Mouse (Mus musculus): ENCODE measurements around the gene Zfp704. TPM values are rescaled to one million over a fixed set of nuclear protein-coding genes. Genes with fewer than 3 reads are reported as not detected.

The Zfp704 gene
- polyA plus RNA-seq, 1 experiment from 2014 or later: 14.7 TPM

GRCm38 (mm10) chr3:9552332-9552731 is 57.6 kb downstream of the Zfp704 start:
- H3K4me2 ChIP-seq (replicated peaks): no peak overlapping the region
- WGBS: 81% methylated on average over 8 of the region's 8 CpGs
- no peaks in the 10 kb centered on the region for H3K9me3 ChIP-seq (ENCODE audit: control insufficient read depth, low read length)
- H3K4me1 ChIP-seq (replicated peaks; ENCODE audit: control insufficient read depth, insufficient read depth, low read length): 0 out of 2 replicates have a peak, but pooled peaks cover 3% of the 10 kb centered on the region
- ATAC-seq (ENCODE audit: low FRiP score): no peak
- no peak for DNase-seq (ENCODE audit: low spot score)
- H3K36me3 ChIP-seq (replicated peaks; ENCODE audit: control insufficient read depth, insufficient read depth): no peaks in the 10 kb centered on the region
- no peak overlapping the region for H3K27ac ChIP-seq
- no peaks in the 10 kb centered on the region for H3K27me3 ChIP-seq (ENCODE audit: control insufficient read depth, insufficient read depth, low read length)
- H3K9ac ChIP-seq: no peak overlapping the region
- no peak overlapping the region for H3K4me3 ChIP-seq (replicated peaks; ENCODE audit: low read length)

GRCm38 (mm10) chr3:9550930-9551329 is 59.0 kb downstream of the Zfp704 start:
- WGBS: 82% methylated on average over 1 of the region's 1 CpGs
- ATAC-seq (ENCODE audit: low FRiP score) (no peak), DNase-seq (ENCODE audit: low spot score) (no peak)
- no peak overlapping the region for H3K4me3 ChIP-seq (replicated peaks; ENCODE audit: low read length)
- peaks cover 13% of the 10 kb centered on the region for H3K4me1 ChIP-seq (replicated peaks; ENCODE audit: control insufficient read depth, insufficient read depth, low read length)
- H3K4me2 ChIP-seq (replicated peaks): no peak overlapping the region
- H3K36me3 ChIP-seq (replicated peaks; ENCODE audit: control insufficient read depth, insufficient read depth): no peaks in the 10 kb centered on the region
- no peaks in the 10 kb centered on the region for H3K9me3 ChIP-seq (ENCODE audit: control insufficient read depth, low read length)
- no peak overlapping the region for H3K9ac ChIP-seq
- H3K27me3 ChIP-seq (ENCODE audit: control insufficient read depth, insufficient read depth, low read length): no peaks in the 10 kb centered on the region
- H3K27ac ChIP-seq: no peak overlapping the region

- Histone ChIP-seq H3K4me1 (replicated peaks; ENCODE audit: control insufficient read depth, insufficient read depth, low read length) (peaks cover 13% of the 10 kb centered on the region), H3K36me3 (replicated peaks; ENCODE audit: control insufficient read depth, insufficient read depth) (no peaks in the 10 kb centered on the region), H3K9me3 (ENCODE audit: control insufficient read depth, low read length) (no peaks in the 10 kb centered on the region), H3K27me3 (ENCODE audit: control insufficient read depth, insufficient read depth, low read length) (no peaks in the 10 kb centered on the region), H3K27ac (no peak overlapping the region), H3K4me2 (replicated peaks) (no peak overlapping the region), H3K9ac (no peak overlapping the region), H3K4me3 (replicated peaks; ENCODE audit: low read length) (no peak overlapping the region)
- WGBS: 89% methylated on average over 5 of the region's 5 CpGs
- DNase-seq (ENCODE audit: low spot score) (no peak), ATAC-seq (ENCODE audit: low FRiP score) (no peak)
Observed at GRCm38 (mm10) chr3:9549815-9550214, 60.1 kb downstream of the Zfp704 start.

- Histone ChIP-seq H3K36me3 (replicated peaks; ENCODE audit: control insufficient read depth, insufficient read depth) (no peaks in the 10 kb centered on the region), H3K27me3 (ENCODE audit: control insufficient read depth, insufficient read depth, low read length) (no peaks in the 10 kb centered on the region), H3K9ac (no peak overlapping the region), H3K4me3 (replicated peaks; ENCODE audit: low read length) (no peak overlapping the region), H3K9me3 (ENCODE audit: control insufficient read depth, low read length) (no peaks in the 10 kb centered on the region), H3K4me2 (replicated peaks) (no peak overlapping the region), H3K27ac (no peak overlapping the region), H3K4me1 (replicated peaks; ENCODE audit: control insufficient read depth, insufficient read depth, low read length) (peaks cover 13% of the 10 kb centered on the region)
- ATAC-seq (ENCODE audit: low FRiP score) (no peak), DNase-seq (ENCODE audit: low spot score) (no peak)
- whole genome bisulfite sequencing: 48% methylated on average over 10 of the region's 10 CpGs
Observed at GRCm38 (mm10) chr3:9548188-9548587, 61.7 kb downstream of the Zfp704 start.

- Histone ChIP-seq H3K9ac (no peak overlapping the region), H3K27ac (no peak overlapping the region)
Observed at GRCm38 (mm10) chr3:9546882-9547620, 62.8 kb downstream of the Zfp704 start.

GRCm38 (mm10) chr3:9544421-9544820 is 65.5 kb downstream of the Zfp704 start:
- ATAC-seq (ENCODE audit: low FRiP score): no peak
- 94% methylated on average over 2 of the region's 2 CpGs for WGBS
- peaks cover under 1% of the 10 kb centered on the region; the same call in 1 of the 2 replicates for H3K9me3 ChIP-seq (ENCODE audit: control insufficient read depth, low read length)
- H3K36me3 ChIP-seq (replicated peaks; ENCODE audit: control insufficient read depth, insufficient read depth): no peaks in the 10 kb centered on the region
- H3K27ac ChIP-seq: no peak overlapping the region
- no peak for DNase-seq (ENCODE audit: low spot score)
- H3K9ac ChIP-seq: no peak overlapping the region
- no peak overlapping the region for H3K4me2 ChIP-seq (replicated peaks)
- H3K27me3 ChIP-seq (ENCODE audit: control insufficient read depth, insufficient read depth, low read length): no peaks in the 10 kb centered on the region
- peaks cover 13% of the 10 kb centered on the region for H3K4me1 ChIP-seq (replicated peaks; ENCODE audit: control insufficient read depth, insufficient read depth, low read length)
- H3K4me3 ChIP-seq (replicated peaks; ENCODE audit: low read length): no peak overlapping the region

More at GRCm38 (mm10) chr3:9546882-9547620, 62.8 kb downstream of the Zfp704 start:
- Histone ChIP-seq H3K4me1 (replicated peaks; ENCODE audit: control insufficient read depth, insufficient read depth, low read length) (peaks cover 13% of the 10 kb centered on the region), H3K4me3 (replicated peaks; ENCODE audit: low read length) (no peak overlapping the region), H3K27me3 (ENCODE audit: control insufficient read depth, insufficient read depth, low read length) (no peaks in the 10 kb centered on the region), H3K9me3 (ENCODE audit: control insufficient read depth, low read length) (no peaks in the 10 kb centered on the region), H3K4me2 (replicated peaks) (no peak overlapping the region), H3K36me3 (replicated peaks; ENCODE audit: control insufficient read depth, insufficient read depth) (no peaks in the 10 kb centered on the region)
- WGBS: 47% methylated on average over 15 of the region's 15 CpGs
- no peak for ATAC-seq (ENCODE audit: low FRiP score)
- DNase-seq (ENCODE audit: low spot score): no peak

GRCm38 (mm10) chr3:9543916-9544315 is 66.0 kb downstream of the Zfp704 start:
- DNase-seq (ENCODE audit: low spot score): no peak
- H3K27me3 ChIP-seq (ENCODE audit: control insufficient read depth, insufficient read depth, low read length): no peaks in the 10 kb centered on the region
- H3K4me2 ChIP-seq (replicated peaks): no peak overlapping the region
- no peaks in the 10 kb centered on the region for H3K36me3 ChIP-seq (replicated peaks; ENCODE audit: control insufficient read depth, insufficient read depth)
- 94% methylated on average over 5 of the region's 5 CpGs for WGBS
- H3K9ac ChIP-seq: no peak overlapping the region
- no peak for ATAC-seq (ENCODE audit: low FRiP score)
- H3K27ac ChIP-seq: no peak overlapping the region
- peaks cover 5% of the 10 kb centered on the region; the same call in 1 of the 2 replicates for H3K9me3 ChIP-seq (ENCODE audit: control insufficient read depth, low read length)
- H3K4me3 ChIP-seq (replicated peaks; ENCODE audit: low read length): no peak overlapping the region
- peaks cover 13% of the 10 kb centered on the region for H3K4me1 ChIP-seq (replicated peaks; ENCODE audit: control insufficient read depth, insufficient read depth, low read length)

GRCm38 (mm10) chr3:9543463-9543862 is 66.4 kb downstream of the Zfp704 start:
- ATAC-seq (ENCODE audit: low FRiP score): no peak
- H3K4me1 ChIP-seq (replicated peaks; ENCODE audit: control insufficient read depth, insufficient read depth, low read length): peaks cover 13% of the 10 kb centered on the region
- H3K27me3 ChIP-seq (ENCODE audit: control insufficient read depth, insufficient read depth, low read length): no peaks in the 10 kb centered on the region
- H3K4me2 ChIP-seq (replicated peaks): no peak overlapping the region
- H3K36me3 ChIP-seq (replicated peaks; ENCODE audit: control insufficient read depth, insufficient read depth): no peaks in the 10 kb centered on the region
- 71% methylated on average over 4 of the region's 4 CpGs for WGBS
- H3K9me3 ChIP-seq (ENCODE audit: control insufficient read depth, low read length): peaks cover 5% of the 10 kb centered on the region; the same call in 1 of the 2 replicates
- no peak overlapping the region for H3K9ac ChIP-seq
- no peak for DNase-seq (ENCODE audit: low spot score)
- no peak overlapping the region; the same call in 1 of the 2 replicates for H3K27ac ChIP-seq
- H3K4me3 ChIP-seq (replicated peaks; ENCODE audit: low read length): no peak overlapping the region

- Histone ChIP-seq H3K4me1 (replicated peaks; ENCODE audit: control insufficient read depth, insufficient read depth, low read length) (peaks cover 7% of the 10 kb centered on the region; the same call in 1 of the 2 replicates), H3K9ac (no peak overlapping the region), H3K9me3 (ENCODE audit: control insufficient read depth, low read length) (peaks cover 5% of the 10 kb centered on the region; the same call in 1 of the 2 replicates), H3K27ac (no peak overlapping the region), H3K27me3 (ENCODE audit: control insufficient read depth, insufficient read depth, low read length) (no peaks in the 10 kb centered on the region), H3K36me3 (replicated peaks; ENCODE audit: control insufficient read depth, insufficient read depth) (no peaks in the 10 kb centered on the region), H3K4me2 (replicated peaks) (no peak overlapping the region), H3K4me3 (replicated peaks; ENCODE audit: low read length) (no peak overlapping the region)
- DNase-seq (ENCODE audit: low spot score) (no peak), ATAC-seq (ENCODE audit: low FRiP score) (no peak)
- 89% methylated on average over 14 of the region's 14 CpGs for WGBS
Observed at GRCm38 (mm10) chr3:9541561-9541960, 68.3 kb downstream of the Zfp704 start.

Data from hindbrain, embryonic 14.5 days (tissue).